Mouse (Mus musculus): ENCODE results near the gene Cacul1.

The Cacul1 gene

GRCm38 (mm10) chr19:60576741-60577140 is 4.1 kb downstream of the Cacul1 start:
- CTCF ChIA-PET, result interaction anchor here in 2 of 4 experiments (0.7 to 1.1 kb wide), 2 partner anchors 10 to 1050 kb away, joined by 3 to 5 read pairs; no protein-coding TSS in a partner anchor
- POLR2A ChIA-PET, result interaction anchor here in 2 of 4 experiments (0.7 to 1.2 kb wide), 2 partner anchors 14 to 149 kb away, joined by 4 to 6 read pairs; no protein-coding TSS in a partner anchor

GRCm38 (mm10) chr19:60560497-60560896 is 20.3 kb downstream of the Cacul1 start:
- POLR2A ChIA-PET, result interaction anchor here in 2 of 4 experiments (1.2 to 4.9 kb wide), 5 partner anchors 10 to 20 kb away, joined by 3 to 32 read pairs (median 11); partner anchors contain the start of gene Cacul1 (in 2 of the 2)
- CTCF ChIA-PET, result no interaction called here

- CTCF ChIA-PET, result interaction anchor here in 3 of 4 experiments (0.6 to 1.7 kb wide), 3 partner anchors 54 to 1781 kb away, joined by 4 to 19 read pairs (median 7); no protein-coding TSS in a partner anchor
- POLR2A ChIA-PET, result interaction anchor here in 2 of 4 experiments (0.6 to 3.4 kb wide), 5 partner anchors 12 to 26 kb away, joined by 3 to 15 read pairs (median 11); partner anchors contain the start of gene Cacul1 (in 2 of the 2)
These were observed 25.9 kb downstream of the Cacul1 start for GRCm38 (mm10) chr19:60554866-60555438.

GRCm38 (mm10) chr19:60553501-60553900 is 27.3 kb downstream of the Cacul1 start:
- ChIA-PET POLR2A (interaction anchor here in 3 of 4 experiments (0.7 to 2.7 kb wide), 5 partner anchors 8 to 327 kb away, joined by 3 to 15 read pairs (median 4); partner anchors contain the start of gene Cacul1 (in 2 of the 3)), CTCF (interaction anchor here (0.6 to 1.7 kb wide), 11 partner anchors 9 to 411 kb away, joined by 3 to 7 read pairs (median 4); no protein-coding TSS in a partner anchor)

GRCm38 (mm10) chr19:60543302-60543701 is 37.5 kb downstream of the Cacul1 start:
- CTCF ChIA-PET, result interaction anchor here in 2 of 4 experiments (0.6 to 1.0 kb wide), 3 partner anchors 65 to 298 kb away, joined by 3 to 4 read pairs (median 4); no protein-coding TSS in a partner anchor
- POLR2A ChIA-PET, result interaction anchor here in 2 of 4 experiments (0.8 to 1.7 kb wide), 6 partner anchors 10 to 69 kb away, joined by 3 to 5 read pairs (median 4); no protein-coding TSS in a partner anchor

GRCm38 (mm10) chr19:60531897-60532296 is 48.9 kb downstream of the Cacul1 start:
- ChIA-PET CTCF (interaction anchor here in 1 of 4 experiments (0.6 kb wide), 1 partner anchor 63 kb away, joined by 3 read pairs; no protein-coding TSS in a partner anchor), POLR2A (interaction anchor here in 1 of 4 experiments (0.9 kb wide), 1 partner anchor 37 kb away, joined by 3 read pairs; no protein-coding TSS in a partner anchor)

GRCm38 (mm10) chr19:60530171-60530570 is 50.7 kb downstream of the Cacul1 start:
- ChIA-PET CTCF (no interaction called here), POLR2A (interaction anchor here in 1 of 4 experiments (1.0 to 1.5 kb wide), 4 partner anchors 11 to 51 kb away, joined by 3 to 5 read pairs (median 4); partner anchors contain the start of gene Cacul1)

GRCm38 (mm10) chr19:60529302-60529701 is 51.5 kb downstream of the Cacul1 start:
- ChIA-PET POLR2A (interaction anchor here in 2 of 4 experiments (1.2 to 1.5 kb wide), 3 partner anchors 15 to 52 kb away, joined by 3 read pairs; partner anchors contain the start of gene Cacul1 (in 1 of the 2)), CTCF (interaction anchor here in 1 of 4 experiments (0.5 kb wide), 1 partner anchor 112 kb away, joined by 3 read pairs; no protein-coding TSS in a partner anchor)

- CTCF ChIA-PET, result interaction anchor here in 1 of 4 experiments (0.5 kb wide), 1 partner anchor 111 kb away, joined by 3 read pairs; no protein-coding TSS in a partner anchor
- POLR2A ChIA-PET, result interaction anchor here in 1 of 4 experiments (1.3 kb wide), 1 partner anchor 52 kb away, joined by 3 read pairs; the partner anchor contains the start of gene Cacul1
These were observed 52.2 kb downstream of the Cacul1 start for GRCm38 (mm10) chr19:60528602-60529001.

GRCm38 (mm10) chr19:60526876-60527275 is 53.9 kb downstream of the Cacul1 start:
- POLR2A ChIA-PET, result interaction anchor here in 1 of 4 experiments (0.7 kb wide), 1 partner anchor 186 kb away, joined by 3 read pairs; no protein-coding TSS in a partner anchor

GRCm38 (mm10) chr19:60525086-60525485 is 55.7 kb downstream of the Cacul1 start:
- POLR2A ChIA-PET, result interaction anchor here in 1 of 4 experiments (0.7 kb wide), 1 partner anchor 17 kb away, joined by 3 read pairs; no protein-coding TSS in a partner anchor
- CTCF ChIA-PET, result no interaction called here

More at GRCm38 (mm10) chr19:60526876-60527275, 53.9 kb downstream of the Cacul1 start:
- CTCF ChIA-PET, result no interaction called here

- CTCF ChIA-PET, result no interaction called here
- POLR2A ChIA-PET, result no interaction called here
These were observed 56.1 kb downstream of the Cacul1 start for GRCm38 (mm10) chr19:60524678-60525077.

GRCm38 (mm10) chr19:60520131-60520530 is 60.7 kb downstream of the Cacul1 start:
- POLR2A ChIA-PET, result interaction anchor here in 1 of 4 experiments (0.6 to 1.0 kb wide), 2 partner anchors 10 to 26 kb away, joined by 3 to 5 read pairs; no protein-coding TSS in a partner anchor

GRCm38 (mm10) chr19:60515064-60515463 is 65.8 kb downstream of the Cacul1 start:
- ChIA-PET CTCF (no interaction called here), POLR2A (interaction anchor here in 1 of 4 experiments (0.6 to 1.3 kb wide), 2 partner anchors 70 to 214 kb away, joined by 3 read pairs; no protein-coding TSS in a partner anchor)

More at GRCm38 (mm10) chr19:60520131-60520530, 60.7 kb downstream of the Cacul1 start:
- CTCF ChIA-PET, result no interaction called here

GRCm38 (mm10) chr19:60513431-60513830 is 67.4 kb downstream of the Cacul1 start:
- CTCF ChIA-PET, result interaction anchor here in 3 of 4 experiments (1.0 to 1.8 kb wide), 4 partner anchors 46 to 173 kb away, joined by 3 to 5 read pairs (median 4); partner anchors contain the start of gene Prlhr (in 1 of the 3)
- POLR2A ChIA-PET, result interaction anchor here in 3 of 4 experiments (0.8 to 1.9 kb wide), 6 partner anchors 9 to 68 kb away, joined by 3 to 4 read pairs (median 4); partner anchors contain the start of gene Cacul1 (in 3 of the 3)

GRCm38 (mm10) chr19:60500209-60500608 is 80.6 kb downstream of the Cacul1 start:
- ChIA-PET CTCF (no interaction called here), POLR2A (interaction anchor here in 1 of 4 experiments (1.0 to 1.7 kb wide), 2 partner anchors 11 to 81 kb away, joined by 3 to 4 read pairs; partner anchors contain the start of gene Cacul1)

GRCm38 (mm10) chr19:60497171-60497570 is 83.7 kb downstream of the Cacul1 start:
- CTCF ChIA-PET, result no interaction called here
- POLR2A ChIA-PET, result no interaction called here

GRCm38 (mm10) chr19:60495772-60496171 is 85.1 kb downstream of the Cacul1 start:
- POLR2A ChIA-PET, result no interaction called here
- CTCF ChIA-PET, result no interaction called here

- ChIA-PET CTCF (no interaction called here), POLR2A (interaction anchor here in 1 of 4 experiments (1.2 to 1.4 kb wide), 2 partner anchors 11 to 21 kb away, joined by 3 to 4 read pairs; partner anchors contain the start of gene Prlhr)
These were observed 91.3 kb downstream of the Cacul1 start for GRCm38 (mm10) chr19:60489566-60489965.
